Mouse (Mus musculus): ENCODE results near the gene 4930402F06Rik. TPM values are rescaled to one million over a fixed set of nuclear protein-coding genes. Genes with fewer than 3 reads are reported as not detected.

Gene 4930402F06Rik
- total RNA-seq, 2 experiments from 2014 or later, result not detected

GRCm38 (mm10) chr2:35417231-35417630 lies 20.3 kb upstream of the 4930402F06Rik start:
- DNase-seq, result no peak

DNA sequence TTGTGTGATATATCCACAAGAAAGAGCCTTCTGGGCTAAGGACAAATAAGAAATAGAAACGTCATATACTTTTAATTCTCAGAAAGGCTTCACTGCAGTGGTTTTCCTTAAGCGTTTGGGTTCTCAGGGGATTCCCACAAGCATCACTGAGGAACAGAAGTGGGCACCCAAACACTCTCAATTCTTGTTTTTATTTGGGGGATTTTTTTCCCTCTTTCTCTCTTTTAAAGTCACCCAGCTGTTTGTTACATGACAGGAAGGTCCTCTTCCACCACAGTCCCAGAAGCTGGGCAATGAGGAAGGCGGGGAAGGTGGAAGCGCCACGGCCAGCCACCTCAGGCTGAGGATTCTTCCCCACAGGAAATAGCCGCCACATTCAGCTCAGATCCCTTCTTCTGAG lies 19.5 kb upstream of the 4930402F06Rik start:
- no peak for DNase-seq

DNA sequence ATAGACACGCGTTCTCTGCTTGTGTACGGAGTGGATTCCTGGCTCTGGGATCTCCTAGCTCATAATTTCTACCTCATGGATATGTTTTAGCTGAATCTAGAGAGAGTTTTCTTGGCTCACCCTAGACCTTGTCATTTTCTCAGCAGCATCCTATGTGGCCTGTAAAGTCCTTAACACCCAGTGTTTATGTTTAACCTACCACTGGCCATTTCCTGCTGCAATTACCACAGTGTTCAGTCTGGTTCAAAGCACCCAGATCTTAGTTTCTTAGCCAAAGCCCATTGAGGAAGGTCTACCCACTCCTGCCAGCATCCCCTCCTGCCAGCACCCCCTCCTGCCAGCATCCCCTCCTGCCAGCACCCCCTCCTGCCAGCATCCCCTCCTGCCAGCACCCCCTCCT lies 15.8 kb upstream of the 4930402F06Rik start:
- no peak for DNase-seq

DNA sequence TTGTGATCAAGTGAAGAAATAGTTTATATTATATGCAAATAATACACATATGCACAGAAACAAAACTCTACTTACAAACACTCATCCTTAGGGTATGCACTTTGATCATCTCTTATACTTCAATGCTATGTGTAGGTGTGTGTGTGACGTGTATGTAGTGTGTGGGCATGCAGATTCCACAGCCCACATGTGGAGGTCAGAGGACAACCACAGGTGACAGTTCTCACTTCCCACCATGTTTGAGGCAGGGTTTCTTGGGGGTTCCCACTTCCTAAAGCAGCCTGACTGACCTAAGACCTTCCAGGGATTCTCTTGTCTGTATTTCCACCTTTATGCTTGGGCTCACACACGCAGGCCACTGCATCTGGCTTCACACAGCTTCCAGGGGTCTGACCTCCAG lies 15.3 kb upstream of the 4930402F06Rik start:
- no peak for DNase-seq

GRCm38 (mm10) chr2:35411640-35412190 lies 14.7 kb upstream of the 4930402F06Rik start:
- DNase-seq, result no peak

DNA sequence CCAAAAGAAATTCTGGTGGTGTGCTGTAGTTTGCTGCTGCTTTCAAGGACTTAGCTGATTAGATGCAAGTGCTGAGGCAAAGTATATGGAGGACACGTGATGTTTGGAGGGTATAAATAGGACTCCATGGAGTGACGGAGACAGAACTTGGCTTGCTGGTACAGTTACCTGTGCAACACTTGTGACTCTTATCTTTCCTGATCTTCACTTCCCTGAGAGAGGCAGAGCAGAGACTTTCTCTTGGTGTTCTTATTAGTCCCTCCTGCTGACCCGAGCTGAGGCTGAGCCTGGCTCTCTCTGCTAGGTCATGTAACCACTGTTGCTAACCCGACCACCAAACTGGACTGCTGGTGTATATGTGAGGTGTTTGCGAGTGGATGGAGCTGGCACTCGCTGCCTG lies 12.5 kb upstream of the 4930402F06Rik start:
- no peak for DNase-seq

GRCm38 (mm10) chr2:35408409-35409110 lies 11.6 kb upstream of the 4930402F06Rik start:
- DNase-seq, result no peak

DNA sequence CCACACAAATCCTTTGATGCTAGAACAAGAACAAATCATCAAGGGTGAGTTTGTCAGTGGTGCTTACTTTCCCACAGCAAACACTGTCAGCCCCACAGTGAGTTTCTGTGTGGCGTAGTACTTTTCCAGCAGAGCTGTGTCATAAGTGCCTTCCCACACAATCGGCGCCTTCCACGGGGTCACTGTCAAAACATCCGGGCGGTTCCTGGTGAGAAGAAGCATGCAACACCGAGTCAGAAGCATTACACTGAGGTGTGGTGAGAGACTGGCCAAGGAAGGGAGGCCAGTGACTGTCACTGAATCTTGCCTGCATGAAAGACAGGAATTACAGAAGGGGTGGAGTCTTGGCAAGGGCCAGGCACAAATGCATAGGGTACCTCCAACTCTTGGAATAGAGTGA lies 10.9 kb upstream of the 4930402F06Rik start:
- DNase-seq, result no peak

DNA sequence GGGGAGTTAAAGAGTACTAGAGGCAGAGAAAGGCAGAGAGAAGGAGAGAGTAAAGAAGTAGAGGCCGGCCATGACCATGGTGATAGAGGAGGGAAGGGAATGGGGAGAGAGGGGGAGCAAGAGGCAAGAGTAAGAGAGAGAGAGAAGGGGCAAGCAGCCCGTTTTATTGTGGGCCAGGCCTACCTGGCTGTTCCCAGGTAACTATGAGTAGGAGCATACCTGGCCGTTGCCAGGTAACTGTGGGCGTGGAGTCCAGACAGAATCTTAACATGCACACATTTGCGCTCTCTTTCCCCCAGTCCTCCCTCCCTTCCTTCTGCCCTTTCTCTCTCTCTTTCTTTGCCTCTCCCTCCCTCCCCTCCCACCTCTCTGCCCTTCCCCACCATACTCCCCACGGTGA lies 10.3 kb upstream of the 4930402F06Rik start:
- no peak for DNase-seq

DNA sequence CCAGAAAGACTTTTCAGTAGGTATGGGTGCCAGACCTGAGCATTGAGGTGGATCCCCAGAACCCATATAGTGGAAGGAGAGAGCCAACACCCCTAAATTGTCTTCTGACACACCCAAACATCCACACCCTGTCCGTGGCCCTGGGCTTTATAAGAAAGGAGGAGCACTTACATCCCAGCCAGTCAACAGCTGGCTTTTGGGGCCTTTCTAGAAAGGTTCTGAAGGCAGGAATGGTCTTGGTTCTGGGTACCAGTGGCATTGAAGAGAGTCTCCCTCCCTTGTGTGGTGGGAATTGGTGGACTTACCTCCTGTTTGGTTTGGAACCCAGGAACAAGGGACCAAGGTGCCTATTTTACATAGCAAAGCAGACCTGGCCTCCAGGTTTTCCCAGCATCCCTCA lies 9.6 kb upstream of the 4930402F06Rik start:
- no peak for DNase-seq

DNA sequence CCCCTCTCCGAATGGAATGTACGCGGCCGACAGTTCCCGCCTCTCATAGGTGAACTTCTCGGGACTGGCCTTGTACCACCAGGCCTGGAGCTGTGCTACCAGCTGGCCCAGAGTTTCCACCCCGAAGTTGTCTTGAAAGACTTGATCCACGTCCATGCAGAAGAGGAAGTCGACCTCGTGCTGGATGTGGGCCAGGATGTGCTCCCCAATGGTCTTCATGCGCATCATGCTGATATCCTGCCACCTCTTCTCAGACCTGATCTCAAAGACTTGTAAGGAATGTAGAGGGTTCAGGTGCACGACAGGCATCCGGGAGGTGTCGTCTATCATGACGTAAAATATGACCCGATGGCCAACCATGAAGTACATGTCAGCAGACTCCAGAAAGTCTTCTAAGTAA lies 5.4 kb upstream of the 4930402F06Rik start:
- DNase-seq, result no peak

GRCm38 (mm10) chr2:35400739-35401138 lies 3.8 kb upstream of the 4930402F06Rik start:
- DNase-seq, result no peak

- no peak for DNase-seq
These were observed 1.3 kb upstream of the 4930402F06Rik start for GRCm38 (mm10) chr2:35398184-35398828.

DNA sequence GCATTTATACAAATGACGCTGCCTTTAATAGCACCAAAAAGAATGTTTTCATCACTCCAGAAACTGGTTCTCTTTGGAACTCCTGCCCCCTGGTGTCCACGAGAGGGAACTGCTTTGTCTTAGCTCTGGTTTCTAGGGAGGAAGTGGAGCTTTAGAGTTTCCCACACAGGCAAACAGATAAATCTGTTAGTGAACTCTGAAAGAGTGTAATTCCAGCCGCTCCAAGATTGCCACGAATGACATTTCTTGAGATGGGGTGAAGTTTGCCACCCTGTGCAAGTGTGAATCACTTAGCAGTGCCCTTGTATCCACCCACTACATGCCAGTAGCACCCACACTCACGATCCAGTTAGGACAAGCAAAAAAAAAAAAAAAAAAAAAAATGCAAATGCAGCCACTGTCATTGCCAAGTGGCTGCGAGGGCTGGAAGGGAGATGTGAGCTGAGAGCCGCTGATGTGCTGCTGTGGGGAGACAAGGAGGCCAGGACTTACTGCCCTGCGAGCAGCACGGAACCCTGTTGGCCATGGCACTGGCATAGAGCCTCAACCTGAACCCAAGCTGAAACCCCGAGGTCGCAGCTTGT lies 707 bp upstream of the 4930402F06Rik start:
- peak; percentile 67 to 75 for DNase-seq

DNA sequence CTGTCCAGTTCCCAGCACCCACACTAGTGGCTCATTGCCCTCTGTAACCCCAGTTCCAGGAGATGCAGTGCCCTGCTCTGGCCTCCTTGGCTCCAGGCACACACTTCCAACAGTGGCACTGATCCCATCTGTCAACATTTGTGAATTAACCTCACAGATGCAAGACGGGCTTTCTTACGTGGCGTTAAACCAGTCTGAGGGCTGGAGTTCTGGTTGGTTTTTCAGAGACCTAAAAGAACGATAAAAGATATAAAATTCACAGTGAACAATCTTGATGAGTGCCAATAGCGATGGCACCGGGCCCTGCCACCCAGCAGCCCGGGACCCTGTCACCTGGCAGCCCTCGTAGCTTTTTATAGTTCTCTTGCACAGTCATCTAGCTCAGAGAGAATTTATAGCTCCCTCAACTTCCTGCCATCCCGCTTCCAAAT lies 11.5 kb downstream of the 4930402F06Rik start:
- peak in 1 of 2 experiments; percentile 42 for DNase-seq

- DNase-seq, result no peak
These were observed 17.7 kb downstream of the 4930402F06Rik start for GRCm38 (mm10) chr2:35379306-35379705.

GRCm38 (mm10) chr2:35377600-35377999 lies 19.4 kb downstream of the 4930402F06Rik start:
- DNase-seq, result no peak

GRCm38 (mm10) chr2:35373003-35373402 lies 24.0 kb downstream of the 4930402F06Rik start:
- peak in 1 of 2 experiments; percentile 8 for DNase-seq

DNA sequence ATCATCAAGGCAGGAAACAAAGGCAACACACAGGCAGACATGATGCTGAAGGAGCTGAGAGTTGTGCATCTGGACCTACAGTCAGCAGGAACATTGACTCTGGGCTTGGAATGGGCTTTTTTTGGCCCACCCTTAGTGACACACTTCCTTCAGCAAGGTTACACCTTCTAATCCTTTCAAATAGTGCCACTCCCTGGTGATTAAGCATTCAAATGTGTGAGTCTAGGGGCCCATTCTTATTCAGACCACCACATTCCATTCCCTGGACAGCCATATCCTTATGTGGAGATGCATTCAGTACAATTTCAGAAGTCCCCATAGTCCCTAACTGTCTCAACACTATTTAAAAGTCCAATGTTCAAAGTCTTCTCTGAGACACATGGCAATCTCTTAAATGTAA lies 26.3 kb downstream of the 4930402F06Rik start:
- DNase-seq, result no peak

DNA sequence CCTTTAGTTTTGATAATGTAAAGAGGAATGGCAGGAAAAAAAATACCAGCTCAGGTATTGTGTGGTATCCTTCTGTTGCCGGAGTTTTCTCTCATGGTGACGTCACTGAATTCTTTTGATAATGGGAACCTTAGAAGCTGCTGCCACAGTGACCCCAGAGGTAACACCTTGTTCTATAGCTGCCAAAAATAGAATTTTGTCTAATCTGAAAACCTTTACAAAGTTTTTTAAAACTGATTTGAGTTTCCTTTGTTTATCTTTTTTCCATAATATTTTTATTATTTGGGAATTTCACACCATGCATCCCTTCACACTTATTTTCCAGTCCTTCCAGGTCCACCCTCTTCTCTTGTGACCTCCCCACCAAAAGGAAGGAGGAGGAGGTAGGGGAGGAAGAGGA lies 29.3 kb downstream of the 4930402F06Rik start, which contains the start of gene 4930568D16Rik:
Gene 4930568D16Rik, minus strand, starts transcription at position 101 of the 400 bp plus-strand sequence.
- DNase-seq, result no peak

DNA sequence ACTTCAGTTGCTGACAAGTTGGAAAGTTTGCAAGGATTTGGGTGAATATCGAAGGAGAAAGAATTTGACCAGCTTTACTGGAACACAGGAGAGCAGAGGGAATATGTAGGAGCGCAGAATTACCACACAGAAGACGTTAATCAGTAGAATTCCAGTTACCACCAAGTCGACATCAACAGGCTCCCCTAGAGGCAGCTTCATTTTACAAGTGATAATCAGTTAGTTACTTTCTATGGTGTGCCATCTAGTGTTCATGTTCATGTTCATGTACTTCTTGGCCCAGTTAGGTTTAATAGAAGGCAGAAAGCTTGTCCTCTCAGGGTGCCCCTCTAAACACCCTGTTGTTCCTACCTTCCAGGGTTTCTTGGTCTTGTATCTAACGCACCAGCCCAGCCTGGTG lies 47.8 kb downstream of the 4930402F06Rik start:
- DNase-seq, result no peak

DNA sequence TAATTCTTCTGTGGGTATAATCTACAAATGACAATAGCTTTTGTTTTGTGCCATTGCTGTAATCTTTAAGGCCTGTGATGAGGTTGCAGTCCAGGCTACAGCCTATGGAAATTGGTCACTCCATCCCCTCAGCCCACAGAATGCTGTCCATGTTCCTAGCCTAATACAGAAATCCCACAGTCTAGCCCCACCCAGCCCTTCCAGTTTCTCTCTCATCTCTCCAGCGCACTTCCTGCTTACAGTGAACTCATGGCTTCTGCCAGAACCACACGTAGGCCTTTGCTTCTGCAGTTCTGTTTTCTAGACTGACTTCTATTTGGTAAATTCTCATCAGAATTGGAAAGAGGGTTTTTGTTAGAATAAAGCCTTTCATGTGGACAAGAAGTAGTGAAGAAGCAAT lies 51.0 kb downstream of the 4930402F06Rik start:
- no peak for DNase-seq

GRCm38 (mm10) chr2:35342605-35343004 lies 54.4 kb downstream of the 4930402F06Rik start:
- no peak for DNase-seq

All from adrenal gland, postnatal 36 days (tissue).